Mouse (Mus musculus): ENCODE data around the gene Ror2. TPM values are rescaled to one million over a fixed set of nuclear protein-coding genes. Genes with fewer than 3 reads are reported as not detected.

The Ror2 gene
- polyA plus RNA-seq, 1 experiment from 2014 or later = 9.9 TPM

DNA sequence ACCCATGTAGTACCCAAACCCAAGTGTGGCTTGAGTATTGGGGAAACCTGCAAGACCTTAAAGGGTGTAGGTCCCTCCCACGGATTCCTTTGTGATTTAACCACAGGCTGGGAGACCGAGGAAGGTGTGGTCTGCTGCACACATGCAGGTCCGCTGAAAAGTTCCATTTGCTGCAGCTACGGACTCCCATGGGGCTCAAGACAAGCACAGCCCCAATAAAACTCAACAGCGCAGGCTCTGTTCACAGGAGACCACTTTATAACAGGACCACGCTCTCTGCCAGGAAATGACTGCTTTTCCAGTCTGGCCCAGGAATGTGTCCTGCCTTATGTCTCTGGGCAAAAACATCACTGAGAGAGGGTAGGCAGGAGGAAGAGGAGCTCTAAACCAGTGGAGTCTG is 92.2 kb downstream of the Ror2 start:
- Histone ChIP-seq H3K9ac (replicated peaks; ENCODE audit: low read length) (no peak overlapping the region), H3K27me3 (ENCODE audit: insufficient read depth, low read length) (no peaks in the 10 kb centered on the region; the same call in 1 of the 2 replicates), H3K4me3 (ENCODE audit: low read length) (no peak overlapping the region), H3K9me3 (ENCODE audit: low read length) (no peaks in the 10 kb centered on the region), H3K4me1 (ENCODE audit: insufficient read depth, low read length) (peaks cover 47% of the 10 kb centered on the region), H3K36me3 (ENCODE audit: insufficient read depth, low read length) (no peaks in the 10 kb centered on the region), H3K27ac (ENCODE audit: low read length) (peak overlapping the region; percentile 41; the same call in 1 of the 2 replicates), H3K4me2 (replicated peaks; ENCODE audit: low read depth, low read length) (no peak overlapping the region)
- WGBS = 28% methylated on average over 6 of the region's 6 CpGs
- no peak for ATAC-seq (ENCODE audit: low FRiP score, low TSS enrichment)

DNA sequence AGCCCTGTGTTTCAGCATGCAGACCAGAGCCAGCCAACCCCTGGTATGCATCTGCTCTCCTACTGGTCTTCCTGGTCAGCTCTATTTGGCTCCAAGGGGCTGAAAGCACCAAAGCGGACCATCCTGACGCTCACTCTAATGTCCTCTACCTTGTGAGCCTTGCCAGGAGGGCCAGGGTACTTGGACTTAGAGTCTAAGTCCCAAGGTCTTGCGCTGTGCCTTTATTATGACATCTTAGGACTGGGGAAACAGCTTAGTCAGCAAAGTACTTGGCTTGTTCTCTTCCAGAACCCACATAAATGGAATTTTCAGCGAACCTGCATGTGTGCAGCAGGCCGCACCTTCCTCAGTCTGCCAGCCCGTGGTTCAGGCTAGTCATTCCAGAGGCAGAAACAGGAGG is 93.6 kb downstream of the Ror2 start:
- H3K27ac ChIP-seq (ENCODE audit: low read length) = no peak overlapping the region
- H3K4me2 ChIP-seq (replicated peaks; ENCODE audit: low read depth, low read length) = no peak overlapping the region
- no peaks in the 10 kb centered on the region for H3K36me3 ChIP-seq (ENCODE audit: insufficient read depth, low read length)
- no peak overlapping the region for H3K4me3 ChIP-seq (ENCODE audit: low read length)
- 87% methylated on average over 6 of the region's 6 CpGs for WGBS
- H3K9ac ChIP-seq (replicated peaks; ENCODE audit: low read length) = no peak overlapping the region
- peaks cover 58% of the 10 kb centered on the region for H3K4me1 ChIP-seq (ENCODE audit: insufficient read depth, low read length)
- H3K9me3 ChIP-seq (ENCODE audit: low read length) = no peaks in the 10 kb centered on the region
- no peak for ATAC-seq (ENCODE audit: low FRiP score, low TSS enrichment)
- no peaks in the 10 kb centered on the region; the same call in 1 of the 2 replicates for H3K27me3 ChIP-seq (ENCODE audit: insufficient read depth, low read length)

DNA sequence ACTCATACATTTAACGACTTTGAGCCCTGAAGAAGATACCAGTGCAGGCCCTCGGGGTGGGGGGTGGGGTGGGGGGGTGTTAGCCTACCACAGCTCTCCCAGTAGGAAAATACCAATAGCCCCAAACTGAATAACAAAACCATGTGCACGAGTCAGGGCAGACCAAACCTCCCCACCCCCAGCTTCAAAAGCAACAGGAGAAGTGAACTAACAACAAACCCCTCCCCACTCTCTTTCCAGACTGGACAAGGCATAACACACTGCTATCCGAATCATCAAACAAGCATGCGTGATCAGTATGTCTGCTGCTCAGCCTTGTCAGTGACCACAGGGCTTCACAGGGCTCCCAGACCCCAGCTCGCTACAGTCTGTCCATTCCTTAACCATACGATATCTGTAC is 94.3 kb downstream of the Ror2 start:
- no peak for ATAC-seq (ENCODE audit: low FRiP score, low TSS enrichment)
- Histone ChIP-seq H3K4me1 (ENCODE audit: insufficient read depth, low read length) (peaks cover 56% of the 10 kb centered on the region), H3K9ac (replicated peaks; ENCODE audit: low read length) (no peak overlapping the region), H3K4me2 (replicated peaks; ENCODE audit: low read depth, low read length) (no peak overlapping the region), H3K9me3 (ENCODE audit: low read length) (no peaks in the 10 kb centered on the region), H3K4me3 (ENCODE audit: low read length) (no peak overlapping the region), H3K27me3 (ENCODE audit: insufficient read depth, low read length) (no peaks in the 10 kb centered on the region; the same call in 1 of the 2 replicates), H3K27ac (ENCODE audit: low read length) (no peak overlapping the region), H3K36me3 (ENCODE audit: insufficient read depth, low read length) (no peaks in the 10 kb centered on the region)
- WGBS = 61% methylated on average over 7 of the region's 7 CpGs

GRCm38 (mm10) chr13:53188935-53189334 is 97.0 kb downstream of the Ror2 start:
- H3K4me3 ChIP-seq (ENCODE audit: low read length) = no peak overlapping the region
- H3K9ac ChIP-seq (replicated peaks; ENCODE audit: low read length) = no peak overlapping the region
- peak overlapping the region; percentile 70; the same call in 1 of the 2 replicates for H3K27ac ChIP-seq (ENCODE audit: low read length)
- H3K36me3 ChIP-seq (ENCODE audit: insufficient read depth, low read length) = no peaks in the 10 kb centered on the region
- WGBS = 40% methylated on average over 10 of the region's 10 CpGs
- H3K4me2 ChIP-seq (replicated peaks; ENCODE audit: low read depth, low read length) = peak overlapping the region; percentile 11; the same call in 1 of the 2 replicates
- no peak for ATAC-seq (ENCODE audit: low FRiP score, low TSS enrichment)
- H3K27me3 ChIP-seq (ENCODE audit: insufficient read depth, low read length) = no peaks in the 10 kb centered on the region; the same call in 1 of the 2 replicates
- H3K9me3 ChIP-seq (ENCODE audit: low read length) = 0 out of 2 replicates have a peak, but pooled peaks cover 4% of the 10 kb centered on the region
- peaks cover 35% of the 10 kb centered on the region for H3K4me1 ChIP-seq (ENCODE audit: insufficient read depth, low read length)

DNA sequence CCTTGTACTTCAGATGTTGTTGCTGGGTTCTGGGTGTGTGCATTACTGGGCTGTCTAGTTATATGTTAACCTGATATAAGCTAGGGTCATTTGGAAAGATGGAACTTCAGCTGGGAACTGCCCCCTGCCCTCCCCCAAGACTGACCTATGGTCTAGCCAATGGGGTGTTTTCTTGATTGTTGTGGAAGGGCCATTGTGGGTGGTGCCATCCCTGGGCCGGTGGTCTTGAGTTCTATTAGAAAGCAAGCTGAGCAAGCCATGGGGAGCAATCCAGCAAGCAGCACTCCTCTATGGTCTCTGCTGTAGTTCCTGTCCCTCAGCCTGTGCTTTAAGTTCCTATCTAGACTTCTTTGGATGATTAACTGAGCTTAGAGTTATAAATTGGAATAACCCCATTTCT is 101.1 kb downstream of the Ror2 start:
- ATAC-seq (ENCODE audit: low FRiP score, low TSS enrichment) = no peak
- WGBS = 94% methylated on average over 1 of the region's 1 CpGs
- Histone ChIP-seq H3K27me3 (ENCODE audit: insufficient read depth, low read length) (peaks cover 15% of the 10 kb centered on the region), H3K4me1 (ENCODE audit: insufficient read depth, low read length) (peaks cover 25% of the 10 kb centered on the region), H3K9ac (replicated peaks; ENCODE audit: low read length) (no peak overlapping the region), H3K4me2 (replicated peaks; ENCODE audit: low read depth, low read length) (no peak overlapping the region), H3K9me3 (ENCODE audit: low read length) (0 out of 2 replicates have a peak, but pooled peaks cover 4% of the 10 kb centered on the region), H3K4me3 (ENCODE audit: low read length) (no peak overlapping the region), H3K27ac (ENCODE audit: low read length) (no peak overlapping the region), H3K36me3 (ENCODE audit: insufficient read depth, low read length) (no peaks in the 10 kb centered on the region)

DNA sequence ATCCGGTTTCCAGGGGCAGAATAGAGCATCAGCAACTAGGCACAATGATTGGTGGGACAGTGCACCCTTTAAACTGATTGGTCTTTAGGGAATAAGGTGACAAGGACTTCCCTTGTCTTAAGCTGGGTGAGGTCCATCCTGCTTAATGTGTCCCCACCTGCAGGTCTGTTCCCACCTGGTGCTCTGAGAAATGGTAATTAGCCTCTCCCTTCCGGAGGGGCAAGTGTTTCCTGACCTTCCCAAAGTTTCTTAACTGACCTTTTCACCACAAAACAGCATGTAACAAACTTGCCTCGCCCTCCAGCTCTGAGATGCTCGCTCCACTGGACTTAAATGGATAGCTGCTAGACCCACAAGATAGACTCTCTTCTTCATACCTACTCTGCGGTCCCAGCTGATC is 101.8 kb downstream of the Ror2 start:
- H3K4me1 ChIP-seq (ENCODE audit: insufficient read depth, low read length) = peaks cover 27% of the 10 kb centered on the region
- no peaks in the 10 kb centered on the region for H3K36me3 ChIP-seq (ENCODE audit: insufficient read depth, low read length)
- H3K4me3 ChIP-seq (ENCODE audit: low read length) = no peak overlapping the region
- 74% methylated on average over 5 of the region's 5 CpGs for WGBS
- H3K9me3 ChIP-seq (ENCODE audit: low read length) = 0 out of 2 replicates have a peak, but pooled peaks cover 4% of the 10 kb centered on the region
- H3K4me2 ChIP-seq (replicated peaks; ENCODE audit: low read depth, low read length) = no peak overlapping the region
- no peak for ATAC-seq (ENCODE audit: low FRiP score, low TSS enrichment)
- H3K27me3 ChIP-seq (ENCODE audit: insufficient read depth, low read length) = peaks cover 15% of the 10 kb centered on the region
- no peak overlapping the region for H3K9ac ChIP-seq (replicated peaks; ENCODE audit: low read length)
- H3K27ac ChIP-seq (ENCODE audit: low read length) = no peak overlapping the region

GRCm38 (mm10) chr13:53183161-53183577 is 102.8 kb downstream of the Ror2 start:
- no peak overlapping the region for H3K4me2 ChIP-seq (replicated peaks; ENCODE audit: low read depth, low read length)
- ATAC-seq (ENCODE audit: low FRiP score, low TSS enrichment) = no peak
- H3K4me3 ChIP-seq (ENCODE audit: low read length) = no peak overlapping the region
- H3K36me3 ChIP-seq (ENCODE audit: insufficient read depth, low read length) = no peaks in the 10 kb centered on the region
- no peak overlapping the region for H3K9ac ChIP-seq (replicated peaks; ENCODE audit: low read length)
- H3K9me3 ChIP-seq (ENCODE audit: low read length) = 0 out of 2 replicates have a peak, but pooled peaks cover 4% of the 10 kb centered on the region
- peaks cover 15% of the 10 kb centered on the region for H3K27me3 ChIP-seq (ENCODE audit: insufficient read depth, low read length)
- 25% methylated on average over 8 of the region's 8 CpGs for WGBS
- H3K4me1 ChIP-seq (ENCODE audit: insufficient read depth, low read length) = peaks cover 27% of the 10 kb centered on the region
- H3K27ac ChIP-seq (ENCODE audit: low read length) = no peak overlapping the region

DNA sequence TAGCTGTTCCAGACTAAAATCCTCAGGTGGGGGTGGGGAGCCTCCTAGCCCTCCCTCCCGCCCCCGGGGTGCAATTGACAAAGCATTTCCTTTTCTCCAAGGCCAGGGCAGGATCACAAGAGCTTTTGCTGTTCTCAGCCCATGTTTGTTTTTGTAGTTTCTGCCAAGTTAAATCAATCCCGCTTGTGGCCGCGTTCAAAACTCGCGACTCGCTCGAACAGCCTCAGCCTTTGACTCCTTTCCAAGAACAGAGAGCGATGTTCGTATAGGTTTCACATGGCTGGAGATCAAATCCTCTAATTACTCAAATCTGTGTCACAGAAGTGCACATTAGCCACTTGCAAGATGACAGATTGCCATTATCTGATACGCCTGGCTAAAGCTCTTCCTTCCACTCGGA is 107.3 kb downstream of the Ror2 start:
- no peaks in the 10 kb centered on the region for H3K9me3 ChIP-seq (ENCODE audit: low read length)
- H3K4me1 ChIP-seq (ENCODE audit: insufficient read depth, low read length) = peaks cover 37% of the 10 kb centered on the region
- ATAC-seq (ENCODE audit: low FRiP score, low TSS enrichment) = peak; percentile 40; the same call in 1 of the 2 replicates
- no peak overlapping the region for H3K4me3 ChIP-seq (ENCODE audit: low read length)
- H3K4me2 ChIP-seq (replicated peaks; ENCODE audit: low read depth, low read length) = peak overlapping the region; percentile 43
- peak overlapping the region; percentile 62 for H3K27ac ChIP-seq (ENCODE audit: low read length)
- H3K27me3 ChIP-seq (ENCODE audit: insufficient read depth, low read length) = peaks cover 29% of the 10 kb centered on the region
- under 1% methylated on average over 13 of the region's 13 CpGs for WGBS
- 0 out of 2 replicates have a peak overlapping the region, but pooled peaks have one; percentile 1 for H3K9ac ChIP-seq (replicated peaks; ENCODE audit: low read length)
- H3K36me3 ChIP-seq (ENCODE audit: insufficient read depth, low read length) = no peaks in the 10 kb centered on the region

- peaks cover 29% of the 10 kb centered on the region for H3K27me3 ChIP-seq (ENCODE audit: insufficient read depth, low read length)
- 17% methylated on average over 4 of the region's 4 CpGs for WGBS
- H3K9me3 ChIP-seq (ENCODE audit: low read length) = no peaks in the 10 kb centered on the region
- H3K4me3 ChIP-seq (ENCODE audit: low read length) = no peak overlapping the region
- no peaks in the 10 kb centered on the region for H3K36me3 ChIP-seq (ENCODE audit: insufficient read depth, low read length)
- H3K27ac ChIP-seq (ENCODE audit: low read length) = peak overlapping the region; percentile 62
- peak; percentile 47; the same call in 1 of the 2 replicates for ATAC-seq (ENCODE audit: low FRiP score, low TSS enrichment)
- no peak overlapping the region for H3K9ac ChIP-seq (replicated peaks; ENCODE audit: low read length)
- peak overlapping the region; percentile 43; the same call in 1 of the 2 replicates for H3K4me2 ChIP-seq (replicated peaks; ENCODE audit: low read depth, low read length)
- H3K4me1 ChIP-seq (ENCODE audit: insufficient read depth, low read length) = peaks cover 33% of the 10 kb centered on the region
Measured at GRCm38 (mm10) chr13:53178171-53178570, 107.8 kb downstream of the Ror2 start.

GRCm38 (mm10) chr13:53177424-53177718 is 108.6 kb downstream of the Ror2 start:
- H3K4me3 ChIP-seq (ENCODE audit: low read length) = no peak overlapping the region
- H3K36me3 ChIP-seq (ENCODE audit: insufficient read depth, low read length) = no peaks in the 10 kb centered on the region
- H3K4me1 ChIP-seq (ENCODE audit: insufficient read depth, low read length) = peaks cover 31% of the 10 kb centered on the region
- no peak overlapping the region for H3K9ac ChIP-seq (replicated peaks; ENCODE audit: low read length)
- H3K27ac ChIP-seq (ENCODE audit: low read length) = no peak overlapping the region
- 20% methylated on average over 7 of the region's 7 CpGs for WGBS
- H3K4me2 ChIP-seq (replicated peaks; ENCODE audit: low read depth, low read length) = peak overlapping the region; percentile 17; the same call in 1 of the 2 replicates
- no peak for ATAC-seq (ENCODE audit: low FRiP score, low TSS enrichment)
- H3K27me3 ChIP-seq (ENCODE audit: insufficient read depth, low read length) = peaks cover 29% of the 10 kb centered on the region
- H3K9me3 ChIP-seq (ENCODE audit: low read length) = no peaks in the 10 kb centered on the region
